Mouse (Mus musculus) intestine, embryonic 16.5 days (tissue): Measurements from ENCODE around the gene Brpf3. TPM values are rescaled to one million over a fixed set of nuclear protein-coding genes. Genes with fewer than 3 reads are reported as not detected.

Experiments
- ATAC-seq: fragments of 200-750 bp; cut with Nextera tagmentation; 2 replicates; pipeline ENCODE4 v1.8.0; 2017; ENCODE audit warnings: moderate TSS enrichment, moderate library complexity
- H3K27ac ChIP-seq: fragments of 300-500 bp; sonication (generic); 2 replicates; pipeline ENCODE4 v1.5.1; 2014; ENCODE audit warnings: mild to moderate bottlenecking, low read length
- H3K27me3 ChIP-seq: fragments of 300-500 bp; sonication (generic); replicated peaks from 2 replicates; pipeline ENCODE4 v1.6.1; 2014; ENCODE audit warnings: low read length, control low read depth, mixed read lengths; ENCODE audit not compliant: control insufficient read depth, insufficient read depth
- H3K36me3 ChIP-seq: fragments of 300-500 bp; sonication (generic); 2 replicates; pipeline ENCODE4 v1.6.1; 2014; ENCODE audit warnings: low read length, control low read depth; ENCODE audit not compliant: control insufficient read depth, insufficient read depth
- H3K4me1 ChIP-seq: fragments of 300-500 bp; sonication (generic); 2 replicates; pipeline ENCODE4 v1.6.1; 2014; ENCODE audit warnings: low read length, control low read depth, mixed read lengths; ENCODE audit not compliant: control insufficient read depth, insufficient read depth
- H3K4me2 ChIP-seq: fragments of 300-500 bp; sonication (generic); 2 replicates; pipeline ENCODE4 v1.6.1; 2014; ENCODE audit warnings: low read depth, low read length, control low read depth
- H3K4me3 ChIP-seq: fragments of 300-500 bp; sonication (generic); 2 replicates; pipeline ENCODE4 v1.5.1; 2014; ENCODE audit warnings: mild to moderate bottlenecking, low read length
- H3K9ac ChIP-seq: fragments of 300-500 bp; sonication (generic); 2 replicates; pipeline ENCODE4 v1.6.1; 2014; ENCODE audit warnings: low read depth, low read length
- H3K9me3 ChIP-seq: fragments of 300-500 bp; sonication (generic); 2 replicates; pipeline ENCODE4 v1.6.1; 2016; ENCODE audit warnings: low read length, control low read depth; ENCODE audit not compliant: control insufficient read depth
- WGBS: fragments of 180-500 bp; shearing (Covaris S2); extraction: QIAGEN DNeasy Blood & Tissue Kit; methylation state at CpG from one replicate; pipeline ENCODE4 v1.1.7; 2014; 5-methylcytosine and 5-hydroxymethylcytosine counted together
- polyA plus RNA-seq: library from polyadenylated mRNA; unstranded; fragments of >200 nt; fragmentation: Nextera tagmentation; extraction: Ambion mirVana; gene quantifications from 2 replicates; pipeline ENCODE4 v1.2.1, GENCODE M21; 2015

The Brpf3 gene
- polyA plus RNA-seq, 1 experiment from 2014 or later = 16.6 TPM

- Histone ChIP-seq H3K4me1 (no peaks in the 10 kb centered on the region), H3K27ac (peak overlapping the region; percentile 53; the same call in 1 of the 2 replicates), H3K4me2 (no peak overlapping the region), H3K9me3 (peaks cover 8% of the 10 kb centered on the region; the same call in 1 of the 2 replicates), H3K9ac (no peak overlapping the region), H3K4me3 (no peak overlapping the region), H3K36me3 (0 out of 2 replicates have a peak, but pooled peaks cover 2% of the 10 kb centered on the region), H3K27me3 (no peaks in the 10 kb centered on the region)
- peak; percentile 66 for ATAC-seq
- 55% methylated on average over 3 of the region's 3 CpGs for WGBS
Measured at GRCm38 (mm10) chr17:28856030-28856429, 55.1 kb downstream of the Brpf3 start.

GRCm38 (mm10) chr17:28858205-28858604 lies 57.3 kb downstream of the Brpf3 start, which contains the start of gene Pnpla1:
Pnpla1 (plus strand) TSS chr17:28858411.
- H3K27ac ChIP-seq = no peak within 1 kb of the TSS
- H3K4me2 ChIP-seq = no peak within 1 kb of the TSS
- no peaks in the 10 kb centered on the region for H3K36me3 ChIP-seq
- H3K4me1 ChIP-seq = no peaks in the 10 kb centered on the region
- no peaks in the 10 kb centered on the region for H3K27me3 ChIP-seq
- 0 out of 2 replicates have a peak, but pooled peaks have one; percentile 11 for ATAC-seq
- H3K4me3 ChIP-seq = no peak within 1 kb of the TSS
- no peak within 1 kb of the TSS for H3K9ac ChIP-seq
- peaks cover 8% of the 10 kb centered on the region; the same call in 1 of the 2 replicates for H3K9me3 ChIP-seq
- WGBS = 38% methylated on average over 12 of the region's 12 CpGs

- H3K9ac ChIP-seq = no peak overlapping the region
- no peak overlapping the region for H3K4me2 ChIP-seq
- WGBS = 65% methylated on average over 7 of the region's 7 CpGs
- ATAC-seq = no peak
- H3K9me3 ChIP-seq = no peaks in the 10 kb centered on the region
- H3K27ac ChIP-seq = no peak overlapping the region
- H3K4me1 ChIP-seq = no peaks in the 10 kb centered on the region
- H3K27me3 ChIP-seq = no peaks in the 10 kb centered on the region
- H3K4me3 ChIP-seq = no peak overlapping the region
- H3K36me3 ChIP-seq = no peaks in the 10 kb centered on the region
Measured at GRCm38 (mm10) chr17:28863926-28864325, 63.0 kb downstream of the Brpf3 start.

GRCm38 (mm10) chr17:28864464-28864863 lies 63.6 kb downstream of the Brpf3 start:
- no peak for ATAC-seq
- no peak overlapping the region for H3K4me3 ChIP-seq
- H3K9ac ChIP-seq = no peak overlapping the region
- 75% methylated on average over 6 of the region's 6 CpGs for WGBS
- H3K36me3 ChIP-seq = no peaks in the 10 kb centered on the region
- H3K4me2 ChIP-seq = no peak overlapping the region
- no peaks in the 10 kb centered on the region for H3K4me1 ChIP-seq
- H3K27ac ChIP-seq = no peak overlapping the region
- no peaks in the 10 kb centered on the region for H3K27me3 ChIP-seq
- H3K9me3 ChIP-seq = no peaks in the 10 kb centered on the region

- no peak for ATAC-seq
- H3K9ac ChIP-seq = no peak overlapping the region
- no peaks in the 10 kb centered on the region for H3K4me1 ChIP-seq
- no peaks in the 10 kb centered on the region for H3K27me3 ChIP-seq
- no peak overlapping the region for H3K27ac ChIP-seq
- no peaks in the 10 kb centered on the region for H3K9me3 ChIP-seq
- H3K4me3 ChIP-seq = no peak overlapping the region
- H3K4me2 ChIP-seq = no peak overlapping the region
- no peaks in the 10 kb centered on the region for H3K36me3 ChIP-seq
Measured at GRCm38 (mm10) chr17:28866921-28867320, 66.0 kb downstream of the Brpf3 start.

GRCm38 (mm10) chr17:28867381-28867780 lies 66.5 kb downstream of the Brpf3 start:
- 92% methylated on average over 4 of the region's 4 CpGs for WGBS
- Histone ChIP-seq H3K4me1 (no peaks in the 10 kb centered on the region), H3K27ac (no peak overlapping the region), H3K4me2 (no peak overlapping the region), H3K4me3 (no peak overlapping the region), H3K9me3 (no peaks in the 10 kb centered on the region), H3K9ac (no peak overlapping the region), H3K36me3 (no peaks in the 10 kb centered on the region), H3K27me3 (no peaks in the 10 kb centered on the region)
- no peak for ATAC-seq

- no peak overlapping the region for H3K4me2 ChIP-seq
- H3K9me3 ChIP-seq = no peaks in the 10 kb centered on the region
- no peaks in the 10 kb centered on the region for H3K4me1 ChIP-seq
- 44% methylated on average over 9 of the region's 9 CpGs for WGBS
- ATAC-seq = no peak
- no peaks in the 10 kb centered on the region for H3K36me3 ChIP-seq
- H3K27me3 ChIP-seq = no peaks in the 10 kb centered on the region
- H3K4me3 ChIP-seq = no peak overlapping the region
- H3K27ac ChIP-seq = no peak overlapping the region
- no peak overlapping the region for H3K9ac ChIP-seq
Measured at GRCm38 (mm10) chr17:28869412-28870110, 68.7 kb downstream of the Brpf3 start.

GRCm38 (mm10) chr17:28870435-28870834 lies 69.5 kb downstream of the Brpf3 start:
- H3K27me3 ChIP-seq = no peaks in the 10 kb centered on the region
- H3K4me3 ChIP-seq = no peak overlapping the region
- no peak for ATAC-seq
- H3K36me3 ChIP-seq = no peaks in the 10 kb centered on the region
- no peak overlapping the region for H3K27ac ChIP-seq
- H3K9ac ChIP-seq = no peak overlapping the region
- 72% methylated on average over 5 of the region's 5 CpGs for WGBS
- H3K9me3 ChIP-seq = no peaks in the 10 kb centered on the region
- no peak overlapping the region for H3K4me2 ChIP-seq
- H3K4me1 ChIP-seq = peaks cover 6% of the 10 kb centered on the region

GRCm38 (mm10) chr17:28871831-28872230 lies 70.9 kb downstream of the Brpf3 start:
- no peak for ATAC-seq
- Histone ChIP-seq H3K4me2 (no peak overlapping the region), H3K36me3 (no peaks in the 10 kb centered on the region), H3K27ac (no peak overlapping the region), H3K27me3 (no peaks in the 10 kb centered on the region), H3K9me3 (no peaks in the 10 kb centered on the region), H3K4me3 (no peak overlapping the region), H3K9ac (no peak overlapping the region), H3K4me1 (peaks cover 9% of the 10 kb centered on the region)
- WGBS = 63% methylated on average over 11 of the region's 11 CpGs

- Histone ChIP-seq H3K9ac (no peak overlapping the region), H3K9me3 (no peaks in the 10 kb centered on the region), H3K36me3 (no peaks in the 10 kb centered on the region), H3K27ac (no peak overlapping the region), H3K4me3 (no peak overlapping the region), H3K4me1 (peaks cover 11% of the 10 kb centered on the region), H3K27me3 (no peaks in the 10 kb centered on the region), H3K4me2 (no peak overlapping the region)
- WGBS = 89% methylated on average over 7 of the region's 7 CpGs
- ATAC-seq = no peak
Measured at GRCm38 (mm10) chr17:28872322-28872721, 71.4 kb downstream of the Brpf3 start.
